Mouse (Mus musculus) layer of hippocampus, adult 2 months (tissue): Measurements from ENCODE around the gene Gimap9. TPM values are rescaled to one million over a fixed set of nuclear protein-coding genes. Genes with fewer than 3 reads are reported as not detected.

Experiments used
- DNase-seq, 2 experiments: peaks; one replicate each; pipeline ENCODE4 v3.0.0; 2022; ENCODE audit warnings: low spot score in 2 of 2
- H3K27ac ChIP-seq: fragments of 200-600 bp; 2 replicates; pipeline ENCODE4 v1.8.1; 2022
- H3K4me3 ChIP-seq: fragments of 200-600 bp; 2 replicates; pipeline ENCODE4 v1.8.1; 2022; ENCODE audit warnings: mild to moderate bottlenecking
- CTCF ChIP-seq: fragments of 200-600 bp; conservative IDR thresholded peaks from 2 replicates; pipeline ENCODE4 v1.8.1; 2022; ENCODE audit warnings: antibody characterized with exemption, mild to moderate bottlenecking, moderate library complexity
- total RNA-seq, 2 experiments: library from RNA; stranded (reverse); gene quantifications; 2 replicates each; pipeline ENCODE4 v1.2.3; 2021

Gene Gimap9
- total RNA-seq, 2 experiments from 2014 or later: 0.42 to 0.44 TPM

- Histone ChIP-seq H3K4me3 (no peak overlapping the region), H3K27ac (no peak overlapping the region)
- no peak for DNase-seq
- TF ChIP-seq CTCF: no peak
Observed at GRCm38 (mm10) chr6:48706130-48706529, 30.2 kb downstream of the Gimap9 start.

GRCm38 (mm10) chr6:48718455-48718854 lies 42.5 kb downstream of the Gimap9 start, which contains the start of the genes Gm28053 and Gimap7:
Gene Gm28053, plus strand, starts transcription at chr6:48718607.
Gene Gimap7, plus strand, starts transcription at chr6:48718621.
- no peak within 1 kb of the TSS for H3K27ac ChIP-seq
- H3K4me3 ChIP-seq: no peak within 1 kb of the TSS
- no peak for DNase-seq
- TF ChIP-seq CTCF: no peak

- H3K4me3 ChIP-seq: no peak overlapping the region
- H3K27ac ChIP-seq: no peak overlapping the region
- no peak for TF ChIP-seq CTCF
- DNase-seq: no peak
Observed at GRCm38 (mm10) chr6:48720326-48720725, 44.4 kb downstream of the Gimap9 start.

- Histone ChIP-seq H3K27ac (no peak overlapping the region), H3K4me3 (no peak overlapping the region)
- DNase-seq: no peak
- no peak for TF ChIP-seq CTCF
Observed at GRCm38 (mm10) chr6:48723468-48723867, 47.5 kb downstream of the Gimap9 start.

- Histone ChIP-seq H3K27ac (0 out of 2 replicates have a peak overlapping the region, but pooled peaks have one; percentile 36), H3K4me3 (no peak overlapping the region)
- peak in 1 of 2 experiments; percentile 16 for DNase-seq
- TF ChIP-seq CTCF: no peak
Observed at GRCm38 (mm10) chr6:48725476-48725875, 49.5 kb downstream of the Gimap9 start.

GRCm38 (mm10) chr6:48727761-48728160 lies 51.8 kb downstream of the Gimap9 start:
- H3K4me3 ChIP-seq: no peak overlapping the region
- DNase-seq: no peak
- no peak for TF ChIP-seq CTCF
- no peak overlapping the region for H3K27ac ChIP-seq

Other genes with a start within 250 kb of the Gimap9 start
- gene Zfp467, start 230.3 kb upstream of the Gimap9 start, total RNA-seq: 10 to 100 TPM; 20.2 to 25.8 TPM
- gene Sspo, start 227.9 kb upstream of the Gimap9 start, total RNA-seq: 1 to 10 TPM in 1 of 2 experiments, under 1 TPM in 1; 0.92 to 1.5 TPM
- 100 to 1,000 TPM; 443 to 456 TPM for gene Atp6v0e2, start 138.5 kb upstream of the Gimap9 start, total RNA-seq
- gene Lrrc61, start 121.3 kb upstream of the Gimap9 start, total RNA-seq: 10 to 100 TPM; 36.6 to 40.9 TPM
- gene Rarres2, start 103.3 kb upstream of the Gimap9 start, total RNA-seq: 10 to 100 TPM; 11.4 to 16.0 TPM
- not detected for gene Gm45021, start 86.5 kb upstream of the Gimap9 start, total RNA-seq
- gene Repin1, start 82.2 kb upstream of the Gimap9 start, total RNA-seq: 10 to 100 TPM; 48.6 to 53.1 TPM
- not detected for gene Gm44965, start 82.2 kb upstream of the Gimap9 start, total RNA-seq
- gene Zfp775, start 74.1 kb upstream of the Gimap9 start, total RNA-seq: 10 to 100 TPM in 1 of 2 experiments, 1 to 10 TPM in 1; 7.9 to 10.4 TPM
- gene AI854703, start 49.4 kb upstream of the Gimap9 start, total RNA-seq: 10 to 100 TPM; 12.7 to 13.4 TPM
- gene Gimap8, start 28.9 kb upstream of the Gimap9 start, total RNA-seq: under 1 TPM; 0.81 to 0.97 TPM
- gene Gimap4, start 8.4 kb downstream of the Gimap9 start, total RNA-seq: not detected
- gene Gimap6, start 32.1 kb downstream of the Gimap9 start, total RNA-seq: 1 to 10 TPM; 4.2 to 5.5 TPM
- not detected for gene Gm28053, start 42.5 kb downstream of the Gimap9 start, total RNA-seq
- gene Gimap7, start 42.5 kb downstream of the Gimap9 start, total RNA-seq: not detected
- gene Gimap1, start 62.9 kb downstream of the Gimap9 start, total RNA-seq: 1 to 10 TPM; 1.5 to 3.9 TPM
- gene Gimap5, start 70.1 kb downstream of the Gimap9 start, total RNA-seq: 1 to 10 TPM in 1 of 2 experiments, under 1 TPM in 1; 0.74 to 1.5 TPM
- not detected for gene Gimap3, start 94.7 kb downstream of the Gimap9 start, total RNA-seq
- 10 to 100 TPM; 26.0 to 30.7 TPM for gene Tmem176a, start 164.8 kb downstream of the Gimap9 start, total RNA-seq
- gene Tmem176b, start 165.4 kb downstream of the Gimap9 start, total RNA-seq: 10 to 100 TPM; 51.4 to 57.1 TPM
- gene Aoc1, start 196.8 kb downstream of the Gimap9 start, total RNA-seq: not detected